Mouse (Mus musculus) urinary bladder, postnatal 25 days (tissue): ENCODE data around the gene Spo11.

Experiments
- DNase-seq: peaks from one replicate; pipeline ENCODE4 v3.0.0; 2022; ENCODE audit warnings: low spot score

The Spo11 gene

DNA sequence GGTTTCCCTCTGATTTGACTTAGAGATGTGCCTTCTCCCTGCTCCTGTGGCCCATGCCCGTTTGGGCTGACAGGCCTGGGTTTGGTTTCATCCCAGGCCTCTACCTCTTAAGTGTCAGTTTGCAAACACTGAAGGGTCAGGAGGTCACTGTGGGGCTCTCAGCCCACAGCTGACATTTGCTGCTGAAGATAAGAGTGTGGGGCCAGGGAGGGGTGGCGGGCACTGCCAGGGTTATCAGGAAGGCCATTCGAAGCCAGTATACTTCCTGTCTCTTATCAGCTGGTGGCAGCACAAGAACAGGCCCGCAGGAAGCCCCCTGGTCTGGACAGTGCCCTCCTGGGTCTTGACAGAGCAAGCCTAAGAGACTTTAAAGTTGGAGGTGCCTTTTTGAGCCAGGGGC is 57.5 kb downstream of the Spo11 start:
- no peak for DNase-seq

DNA sequence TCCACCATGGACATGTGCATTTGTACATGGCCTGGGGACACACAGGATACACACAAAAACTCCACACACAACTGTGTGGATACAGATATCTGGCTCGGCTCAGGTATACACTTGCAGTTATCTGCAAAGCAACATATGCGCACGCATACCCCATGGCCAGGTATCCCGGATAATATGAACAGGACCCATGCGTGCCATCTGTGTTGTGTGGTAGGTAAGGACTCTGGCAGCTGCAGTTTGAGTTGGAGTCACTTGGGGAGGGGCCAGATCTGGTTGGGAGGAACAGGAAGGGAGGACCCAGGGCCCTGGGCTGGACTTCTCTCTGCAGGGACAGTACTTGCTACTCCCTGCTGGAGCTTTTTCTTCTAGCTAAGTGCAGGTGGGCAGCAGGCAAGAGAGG is 58.2 kb downstream of the Spo11 start:
- DNase-seq: no peak

DNA sequence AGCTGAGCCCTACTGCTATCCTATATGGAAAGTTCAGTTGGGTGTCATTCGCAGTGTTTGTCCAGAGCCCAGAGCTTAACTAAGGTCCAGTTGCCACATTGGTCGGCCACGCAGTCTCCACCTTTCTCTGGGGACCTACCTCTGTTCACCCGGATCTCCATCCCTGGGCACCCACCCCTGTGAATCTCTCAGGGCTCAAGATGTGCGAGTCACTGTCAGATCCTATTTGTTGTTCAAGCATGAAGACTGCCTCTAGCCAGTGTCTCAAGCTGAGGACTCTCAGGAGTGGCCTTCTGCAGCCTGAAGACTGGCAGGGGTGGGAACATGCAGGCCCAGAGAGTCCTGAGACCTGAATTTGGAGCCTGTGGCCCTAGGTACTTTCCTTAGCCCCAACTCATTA is 58.6 kb downstream of the Spo11 start:
- no peak for DNase-seq

DNA sequence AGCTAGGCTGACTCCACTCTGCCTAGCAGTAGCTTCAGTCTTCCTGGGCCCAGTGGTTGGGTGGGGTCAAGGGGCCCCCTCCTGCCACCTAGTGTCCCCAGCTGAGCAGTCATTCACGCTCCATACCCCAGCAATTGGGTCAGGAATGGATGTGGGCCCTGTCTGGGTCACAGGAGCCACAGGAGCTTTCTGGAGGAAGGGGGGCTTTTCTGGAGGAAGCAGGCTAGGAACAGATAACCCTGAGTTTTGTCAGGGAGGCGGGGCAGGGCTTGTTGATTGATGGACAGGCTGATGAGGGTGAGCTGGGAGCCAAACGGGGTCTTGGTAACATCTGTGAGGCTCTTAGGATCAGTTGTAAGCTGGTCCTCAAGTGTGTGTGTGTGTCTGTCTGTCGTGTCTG is 59.1 kb downstream of the Spo11 start:
- DNase-seq: no peak

DNA sequence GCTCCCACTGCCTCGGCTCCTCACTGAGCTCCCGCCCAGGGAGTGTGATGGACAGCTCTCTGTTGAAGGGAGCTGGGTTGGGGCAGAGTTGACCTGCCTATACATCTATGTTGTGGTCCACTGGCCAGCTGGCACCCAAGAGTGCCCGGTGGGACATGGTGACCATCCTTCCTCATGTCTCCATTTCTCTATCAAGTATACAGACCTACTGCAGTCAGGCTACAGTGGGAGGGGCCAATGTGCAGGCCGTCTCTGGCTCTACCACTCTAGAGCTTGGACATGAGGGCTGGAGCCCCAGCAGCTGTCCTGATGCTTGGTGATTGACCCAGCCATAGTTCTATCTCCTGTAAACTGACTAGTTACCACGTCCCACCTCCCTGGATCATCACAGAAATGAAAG is 59.8 kb downstream of the Spo11 start:
- no peak for DNase-seq

DNA sequence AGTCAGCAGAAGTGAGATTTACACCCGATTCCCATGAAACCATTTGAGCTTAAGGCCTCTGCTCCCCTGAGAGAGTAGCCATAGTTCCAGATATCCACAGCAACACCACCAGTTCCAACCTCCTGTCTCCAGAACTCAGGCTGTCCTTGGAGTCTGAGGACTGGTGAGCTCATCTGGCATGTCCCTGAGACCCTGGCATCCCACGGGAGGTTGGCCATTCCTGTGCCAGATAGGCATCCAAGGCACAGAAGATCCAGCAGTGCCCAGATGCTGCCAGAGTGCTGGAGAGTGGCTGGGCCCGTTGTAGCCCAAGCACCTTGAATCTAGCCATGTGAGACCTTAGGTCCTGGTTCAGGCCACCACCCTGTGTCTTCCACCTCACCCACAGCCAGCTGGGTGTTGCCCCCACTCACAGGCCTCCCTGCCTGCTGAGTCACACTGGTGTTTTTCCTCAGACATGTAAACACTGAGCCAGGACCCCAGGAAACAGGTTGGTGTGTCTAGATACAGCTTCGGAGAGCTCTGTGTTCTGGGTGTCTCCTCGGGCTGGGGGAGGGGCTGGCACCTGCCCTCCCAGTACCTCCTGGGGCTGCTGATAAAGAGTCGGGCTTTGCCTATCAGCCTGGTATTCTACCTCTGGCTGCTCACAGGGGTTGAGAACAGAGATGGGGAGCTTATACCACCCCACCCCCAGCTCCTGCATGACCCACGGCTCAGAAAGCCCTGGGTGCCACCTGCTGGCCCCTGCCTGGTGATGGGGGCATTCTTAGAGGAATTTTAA is 60.5 kb downstream of the Spo11 start:
- no peak for DNase-seq

DNA sequence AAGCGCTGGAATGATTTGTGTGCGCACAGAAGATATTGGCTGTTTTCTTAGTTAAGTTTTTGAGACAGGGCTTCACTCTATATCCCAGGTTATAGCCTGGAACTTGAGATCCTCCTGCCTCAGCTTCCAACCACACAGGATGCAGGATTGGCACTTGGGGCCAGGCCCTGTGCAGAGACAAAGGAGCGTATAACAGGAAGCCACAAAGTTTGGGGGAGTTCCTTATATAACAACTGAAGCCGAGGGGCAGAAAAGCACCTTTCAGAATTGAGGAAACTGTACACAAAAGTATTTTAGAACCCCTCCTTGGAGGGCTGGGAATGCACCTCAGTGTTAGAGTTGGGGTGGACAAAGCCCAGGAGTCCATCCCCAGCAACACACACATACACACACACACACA is 61.5 kb downstream of the Spo11 start:
- DNase-seq: no peak

DNA sequence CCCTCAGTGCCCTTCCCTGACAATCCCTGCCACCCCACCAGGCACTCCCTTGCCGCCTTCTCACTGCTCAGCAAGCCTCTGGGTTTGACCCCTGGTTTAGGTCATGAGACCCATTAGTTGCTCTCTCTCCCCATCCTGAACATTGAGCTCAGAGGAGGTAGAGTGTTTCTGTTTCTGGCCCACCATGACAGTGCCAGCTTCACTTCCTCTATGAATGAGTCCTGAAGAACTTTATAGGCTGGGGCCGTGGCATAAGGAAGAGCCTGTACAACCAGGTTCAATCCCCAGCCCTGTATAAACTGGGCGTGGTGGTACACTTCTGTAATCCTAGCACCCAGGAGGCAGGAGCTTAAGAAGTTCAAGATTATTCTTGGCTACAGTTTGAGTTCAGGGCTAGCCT is 63.3 kb downstream of the Spo11 start:
- DNase-seq: no peak

DNA sequence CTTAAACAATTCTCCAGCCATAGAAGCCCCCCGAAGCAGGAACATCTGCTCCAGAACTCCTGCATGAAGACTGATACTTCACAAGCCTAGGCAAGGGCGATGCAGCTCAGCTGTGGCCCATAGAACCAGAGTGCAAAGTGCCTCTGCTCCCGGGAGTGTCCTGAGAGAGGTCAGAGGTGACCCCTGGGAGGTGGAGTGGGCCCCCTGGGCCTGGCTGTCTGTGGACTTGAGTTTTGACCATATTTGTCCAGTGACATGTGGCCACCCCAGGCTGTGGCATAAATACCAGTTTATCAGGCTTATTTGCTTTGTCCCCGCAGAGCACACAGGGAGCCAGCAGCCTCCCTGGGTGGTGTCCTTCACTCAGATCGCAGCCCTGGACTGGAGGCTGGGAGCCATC is 63.7 kb downstream of the Spo11 start:
- no peak for DNase-seq

DNA sequence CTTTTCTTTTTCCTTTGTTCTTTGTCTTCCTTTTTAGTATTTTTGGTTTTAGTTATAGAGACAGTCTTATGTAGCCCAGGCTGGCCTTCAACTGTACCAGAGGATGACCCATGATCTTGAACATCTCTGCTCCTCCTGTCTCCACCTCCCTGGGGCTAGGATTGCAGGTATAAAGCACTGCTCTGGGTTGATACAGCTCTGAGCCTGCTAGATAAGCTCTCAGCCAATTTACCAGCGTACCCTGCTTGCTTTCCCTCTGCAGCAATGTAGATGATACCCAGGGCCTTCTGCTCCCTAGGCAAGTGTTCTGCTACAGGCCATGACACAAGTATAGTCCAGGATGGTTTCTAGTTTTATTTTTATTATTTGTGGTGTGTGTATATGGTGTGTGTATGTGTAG is 64.4 kb downstream of the Spo11 start:
- no peak for DNase-seq

DNA sequence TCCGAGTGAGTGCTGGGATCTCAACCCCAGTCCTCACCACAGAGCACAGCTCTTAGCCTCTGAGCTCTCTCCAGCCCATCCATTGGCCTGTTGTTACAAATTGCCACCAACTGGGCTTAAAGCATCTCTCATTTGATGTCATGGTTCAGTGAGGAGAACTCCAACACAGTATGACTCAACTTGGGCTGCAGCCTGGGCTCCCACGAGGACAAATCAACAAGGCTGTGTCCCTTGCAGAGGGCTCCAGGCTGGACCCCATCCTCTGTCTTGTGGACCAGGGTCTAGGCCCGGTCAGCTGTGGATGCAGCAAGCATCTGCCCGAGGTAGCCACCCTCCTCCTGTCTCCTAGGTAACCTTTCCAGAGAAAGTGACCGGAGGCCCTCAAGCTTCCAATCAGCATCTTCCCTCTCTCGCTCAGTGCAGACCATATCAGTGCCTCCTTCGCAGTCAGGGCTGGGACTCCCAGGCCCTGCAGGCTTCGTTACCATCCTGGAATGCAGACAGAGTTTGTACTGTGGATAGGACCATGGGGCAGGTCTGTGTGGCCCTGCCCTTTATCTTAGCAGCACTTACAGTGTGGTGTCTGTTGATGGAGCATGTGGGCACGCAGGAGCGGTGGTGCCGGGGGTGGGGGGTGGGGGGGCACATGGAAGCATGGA is 65.1 kb downstream of the Spo11 start:
- DNase-seq: no peak
